Mouse (Mus musculus) heart, postnatal 10 days (tissue): ENCODE measurements around the gene Creb3l2. TPM values are rescaled to one million over a fixed set of nuclear protein-coding genes. Genes with fewer than 3 reads are reported as not detected.
A peak's percentile ranks its signal among the peaks of the same experiment; 100 is the strongest.

ENCODE experiments used
- DNase-seq, 2 experiments: peaks; one replicate each; pipeline ENCODE4 v3.0.0; 2021
- intact Hi-C: fragments of 180-260 bp; cut with DNase I; formaldehyde crosslinking; loops from one replicate; pipeline ENCODE4 v1.15.1; 2025
- total RNA-seq, 2 experiments: library from RNA; stranded (reverse); gene quantifications; 2 replicates each; pipeline ENCODE4 v1.2.3; 2021

Gene Creb3l2
- total RNA-seq, 2 experiments from 2014 or later: 40.0 to 42.0 TPM

GRCm38 (mm10) chr6:37447704-37448466, 5.9 kb upstream of the Creb3l2 start:
- DNase-seq: peak; percentile 77 to 85

GRCm38 (mm10) chr6:37442781-37443180, 835 bp upstream of the Creb3l2 start:
- intact Hi-C loops: loop anchor here (10.0 kb wide), 1 partner anchor 228 kb away; no protein-coding TSS in a partner anchor
- no peak for DNase-seq

More at GRCm38 (mm10) chr6:37447704-37448466, 5.9 kb upstream of the Creb3l2 start:
- intact Hi-C loops: loop anchor here (1.0 to 10.0 kb wide), 4 partner anchors 94 to 394 kb away; no protein-coding TSS in a partner anchor

- intact Hi-C loops: loop anchor here (1.0 to 10.0 kb wide), 2 partner anchors 10 to 227 kb away; no protein-coding TSS in a partner anchor
- DNase-seq: peak in 1 of 2 experiments; percentile 60
These were observed 515 bp downstream of the Creb3l2 start for GRCm38 (mm10) chr6:37441251-37442011.

GRCm38 (mm10) chr6:37440491-37441250, 1.3 kb downstream of the Creb3l2 start:
- peak; percentile 59 to 65 for DNase-seq
- intact Hi-C loops: loop anchor here (1.0 to 10.0 kb wide), 2 partner anchors 9 to 226 kb away; no protein-coding TSS in a partner anchor

- peak in 1 of 2 experiments; percentile 55 for DNase-seq
- intact Hi-C loops: loop anchor here (2.0 to 10.0 kb wide), 2 partner anchors 49 to 225 kb away; no protein-coding TSS in a partner anchor
These were observed 2.1 kb downstream of the Creb3l2 start for GRCm38 (mm10) chr6:37439676-37440490.

GRCm38 (mm10) chr6:37438510-37438909, 3.4 kb downstream of the Creb3l2 start:
- intact Hi-C loops: loop anchor here (2.0 kb wide), 1 partner anchor 48 kb away; no protein-coding TSS in a partner anchor
- DNase-seq: no peak

GRCm38 (mm10) chr6:37437086-37437485, 4.9 kb downstream of the Creb3l2 start:
- DNase-seq: no peak
- intact Hi-C loops: no loop called here

- intact Hi-C loops: no loop called here
- no peak for DNase-seq
These were observed 6.6 kb downstream of the Creb3l2 start for GRCm38 (mm10) chr6:37435391-37435790.

GRCm38 (mm10) chr6:37429849-37430470, 12.0 kb downstream of the Creb3l2 start:
- DNase-seq: no peak
- intact Hi-C loops: loop anchor here (2.0 kb wide), 1 partner anchor 39 kb away; no protein-coding TSS in a partner anchor

GRCm38 (mm10) chr6:37428947-37429346, 13.0 kb downstream of the Creb3l2 start:
- intact Hi-C loops: no loop called here
- no peak for DNase-seq

- no peak for DNase-seq
- intact Hi-C loops: no loop called here
These were observed 13.9 kb downstream of the Creb3l2 start for GRCm38 (mm10) chr6:37428044-37428443.

- intact Hi-C loops: no loop called here
- DNase-seq: no peak
These were observed 15.3 kb downstream of the Creb3l2 start for GRCm38 (mm10) chr6:37426615-37427014.

- no peak for DNase-seq
- intact Hi-C loops: no loop called here
These were observed 16.1 kb downstream of the Creb3l2 start for GRCm38 (mm10) chr6:37425833-37426232.

GRCm38 (mm10) chr6:37425075-37425474, 16.9 kb downstream of the Creb3l2 start:
- intact Hi-C loops: no loop called here
- DNase-seq: no peak

- DNase-seq: peak; percentile 69 to 71
- intact Hi-C loops: no loop called here
These were observed 17.6 kb downstream of the Creb3l2 start for GRCm38 (mm10) chr6:37424374-37424773.

- intact Hi-C loops: no loop called here
- no peak for DNase-seq
These were observed 18.6 kb downstream of the Creb3l2 start for GRCm38 (mm10) chr6:37423386-37423785.

GRCm38 (mm10) chr6:37421124-37421523, 20.8 kb downstream of the Creb3l2 start:
- no peak for DNase-seq
- intact Hi-C loops: no loop called here

- peak; percentile 76 to 83 for DNase-seq
- intact Hi-C loops: loop anchor here (2.0 kb wide), 1 partner anchor 19 kb away; no protein-coding TSS in a partner anchor
These were observed 22.5 kb downstream of the Creb3l2 start for GRCm38 (mm10) chr6:37419445-37419941.

GRCm38 (mm10) chr6:37418931-37419330, 23.0 kb downstream of the Creb3l2 start:
- no peak for DNase-seq
- intact Hi-C loops: loop anchor here (2.0 kb wide), 1 partner anchor 18 kb away; no protein-coding TSS in a partner anchor
